Mouse (Mus musculus) kidney, adult 11 months (tissue): ENCODE results near the gene Smim27.

ENCODE experiments used
- DNase-seq: peaks from one replicate; pipeline ENCODE4 v3.0.0; 2022

The Smim27 gene

DNA sequence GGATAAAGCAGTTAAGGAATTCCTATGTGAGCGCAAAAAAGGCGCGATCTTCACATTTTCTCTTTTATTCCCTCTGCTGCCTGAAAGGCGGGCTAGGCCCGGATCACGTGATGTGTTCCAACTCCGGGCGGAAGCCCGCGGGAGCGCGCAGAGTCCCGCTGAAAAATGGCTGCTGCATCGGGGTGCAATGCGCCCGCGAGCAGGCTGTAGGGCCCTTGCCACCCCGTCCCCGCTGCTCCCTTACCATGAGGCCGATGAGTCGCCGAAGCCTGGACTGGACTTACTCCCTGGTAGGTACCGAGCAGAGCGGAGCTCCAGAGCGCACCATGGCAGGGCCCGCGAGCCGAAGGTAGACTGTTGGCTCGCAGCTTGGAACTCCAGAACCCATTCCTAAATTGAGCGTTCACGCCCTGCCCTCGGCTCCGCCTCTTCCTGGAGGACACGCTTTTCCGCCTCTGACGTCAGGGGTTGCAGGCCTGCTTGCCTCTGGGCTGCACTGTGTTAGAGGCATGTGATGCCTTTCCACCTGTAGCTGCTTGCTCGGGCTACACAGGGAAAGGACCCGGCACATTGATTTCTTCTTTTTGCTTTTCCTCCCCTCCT is at the start of gene Smim27, which contains the start of gene Topors:
Smim27 (plus strand) TSS at position 150 of the 603 bp plus-strand sequence.
Topors (minus strand) TSS at position 421 of the 603 bp plus-strand sequence.
- DNase-seq = peak; percentile 97

GRCm38 (mm10) chr4:40220437-40220836 is 48.9 kb upstream of the Smim27 start:
- no peak for DNase-seq

DNA sequence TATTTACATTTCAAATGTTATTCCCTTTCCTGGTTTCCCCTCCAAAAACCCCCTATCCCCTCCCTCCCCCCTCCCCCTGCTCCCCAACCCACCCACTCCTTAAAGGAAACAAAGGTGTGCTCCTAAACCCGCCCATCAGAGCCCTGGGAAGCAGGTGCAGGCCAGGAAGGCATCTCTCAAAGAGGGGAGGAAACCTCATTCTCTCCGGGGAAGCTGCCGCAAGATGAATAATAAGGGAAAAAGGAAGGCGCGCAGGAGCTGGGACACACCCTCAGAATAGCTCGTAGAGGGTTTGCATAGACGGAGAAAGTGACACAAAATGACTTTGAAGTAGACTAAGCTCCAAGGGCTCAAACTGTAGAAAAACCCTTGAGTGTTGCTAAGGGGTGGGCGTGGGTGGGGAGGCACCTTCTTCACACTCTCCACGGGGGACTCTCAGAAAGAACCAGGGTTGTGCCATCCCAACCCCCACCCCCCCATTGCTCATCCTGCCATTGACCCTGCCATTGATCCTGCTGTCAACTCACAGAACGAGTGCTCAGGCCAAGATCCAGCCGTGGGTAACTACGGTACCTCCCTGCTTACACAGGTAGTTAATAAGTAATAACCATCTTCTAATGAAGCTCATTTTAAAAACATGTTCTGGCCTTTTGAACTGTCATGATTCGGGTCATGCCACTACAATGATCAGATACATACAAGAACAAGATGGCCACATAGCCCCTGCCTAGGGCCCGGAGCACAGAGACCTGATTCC is 48.2 kb upstream of the Smim27 start:
- no peak for DNase-seq

DNA sequence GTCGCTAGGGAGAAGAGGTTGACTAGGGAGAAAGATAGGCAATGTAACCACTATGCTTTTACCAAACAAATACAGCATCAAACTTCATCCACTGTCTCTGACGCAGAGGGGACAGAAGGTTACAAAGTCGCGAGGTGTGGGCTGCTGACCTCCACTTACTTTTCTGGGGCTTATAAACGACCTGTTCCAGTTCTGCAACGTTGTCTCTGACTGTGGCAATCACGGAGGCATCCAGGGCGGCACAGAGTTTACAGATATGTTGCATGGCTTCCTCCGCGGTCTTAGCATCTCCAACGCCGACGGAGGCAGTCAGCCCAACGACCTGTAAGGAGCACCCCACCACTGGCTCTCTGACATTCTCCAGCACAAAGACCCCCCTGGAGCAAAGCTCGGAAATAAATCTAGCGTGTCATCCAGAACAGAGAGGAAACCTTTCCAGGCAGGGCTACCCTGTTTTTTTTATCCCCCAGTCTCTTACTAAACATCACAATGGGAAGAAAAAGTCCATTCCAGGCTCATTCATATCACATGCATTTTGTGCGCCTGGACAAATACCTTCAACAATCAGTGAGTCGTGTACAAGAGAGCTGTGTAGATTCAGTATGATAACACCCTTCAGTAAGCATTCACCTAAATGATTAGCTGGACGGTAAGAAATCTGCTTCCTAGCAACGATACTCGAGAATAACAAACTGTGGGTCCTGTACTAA is 47.3 kb upstream of the Smim27 start:
- DNase-seq = no peak

DNA sequence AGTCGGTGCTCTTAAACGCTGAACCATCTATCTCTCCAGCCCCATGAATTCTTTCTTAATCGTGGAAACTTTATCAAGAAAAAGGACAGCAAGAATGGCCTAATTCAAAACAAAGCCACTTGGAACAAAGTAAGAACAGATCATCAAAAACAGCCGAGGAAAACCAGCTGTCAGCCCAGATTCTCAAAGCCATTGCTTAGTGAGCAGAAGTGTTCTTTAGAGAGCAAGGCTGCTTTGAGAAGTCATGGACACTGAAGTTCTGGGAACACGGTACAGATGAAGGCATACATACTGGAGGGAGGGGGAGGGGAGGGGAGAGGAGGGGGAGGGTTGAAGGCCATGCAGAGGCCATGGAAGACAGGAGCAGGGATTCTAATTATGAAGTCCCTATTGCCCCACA is 43.3 kb upstream of the Smim27 start:
- no peak for DNase-seq

GRCm38 (mm10) chr4:40227131-40227530 is 42.2 kb upstream of the Smim27 start:
- no peak for DNase-seq

DNA sequence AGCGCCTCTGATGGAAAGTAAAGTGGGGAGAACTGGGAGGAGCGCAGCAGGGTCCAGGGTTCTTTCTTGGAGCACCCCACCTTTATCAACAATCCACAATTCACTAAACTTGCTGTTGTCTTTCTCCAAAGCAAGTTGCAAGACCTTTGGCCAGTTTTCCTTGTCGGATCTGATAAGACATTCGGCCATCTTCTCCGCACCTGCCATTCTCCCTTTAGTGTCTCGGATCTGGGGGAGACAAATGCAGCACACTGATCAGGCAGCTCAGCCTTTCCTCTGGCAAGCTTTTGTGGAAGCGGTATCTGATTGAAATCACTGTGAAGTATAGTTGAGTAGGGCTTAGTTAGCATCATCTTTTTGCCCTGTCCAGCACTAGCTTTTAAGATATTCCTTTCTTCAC is 41.5 kb upstream of the Smim27 start:
- no peak for DNase-seq

DNA sequence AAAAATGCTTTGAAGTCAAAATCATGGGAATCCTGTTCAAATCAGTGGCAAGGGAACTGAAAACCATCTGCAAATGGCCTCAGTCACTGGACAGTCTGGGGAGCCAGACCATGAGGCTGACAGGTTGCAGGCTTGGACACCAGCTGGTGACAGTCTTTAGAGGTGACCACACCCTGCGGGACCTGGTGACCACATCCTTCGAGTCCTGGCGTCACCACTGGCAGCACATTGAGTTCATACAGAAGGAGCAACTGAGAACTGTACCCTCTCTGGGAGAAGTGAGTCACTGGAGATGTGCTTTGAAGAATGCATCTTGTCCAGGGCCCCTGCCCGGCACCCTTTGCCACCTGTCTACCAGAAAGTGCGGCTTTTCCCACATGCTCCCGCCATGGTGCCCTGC is 39.7 kb upstream of the Smim27 start:
- no peak for DNase-seq

DNA sequence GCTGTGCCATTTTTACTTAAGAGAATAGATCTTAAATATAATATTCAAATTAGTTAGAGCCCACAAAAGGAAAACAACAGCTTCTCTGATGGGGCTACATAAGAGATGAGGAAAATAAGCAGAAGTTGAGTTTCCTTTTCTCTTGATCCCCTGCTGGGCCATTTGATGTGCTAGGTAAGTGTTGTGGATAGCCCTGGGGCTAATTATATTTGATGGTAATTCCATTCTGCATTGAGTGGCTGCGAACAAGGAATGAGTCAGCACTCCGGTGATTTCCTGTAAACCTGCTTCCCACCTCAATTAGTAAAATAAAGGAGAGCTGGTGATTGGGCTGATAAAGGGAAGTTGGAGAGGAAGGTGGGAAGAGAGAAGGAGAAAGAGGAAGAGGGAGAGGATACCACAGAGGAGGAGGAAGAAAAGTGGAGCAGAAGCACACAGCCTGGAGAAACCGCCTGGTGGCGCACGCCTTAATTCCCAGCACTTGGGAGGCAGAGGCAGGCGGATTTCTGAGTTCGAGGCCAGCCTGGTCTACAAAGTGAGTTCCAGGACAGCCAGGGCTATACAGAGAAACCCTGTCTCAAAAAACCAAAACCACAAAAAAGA is 36.2 kb upstream of the Smim27 start:
- DNase-seq = no peak

- DNase-seq = no peak
Observed at GRCm38 (mm10) chr4:40234256-40234655, 35.1 kb upstream of the Smim27 start.

GRCm38 (mm10) chr4:40236829-40237228 is 32.5 kb upstream of the Smim27 start:
- no peak for DNase-seq

DNA sequence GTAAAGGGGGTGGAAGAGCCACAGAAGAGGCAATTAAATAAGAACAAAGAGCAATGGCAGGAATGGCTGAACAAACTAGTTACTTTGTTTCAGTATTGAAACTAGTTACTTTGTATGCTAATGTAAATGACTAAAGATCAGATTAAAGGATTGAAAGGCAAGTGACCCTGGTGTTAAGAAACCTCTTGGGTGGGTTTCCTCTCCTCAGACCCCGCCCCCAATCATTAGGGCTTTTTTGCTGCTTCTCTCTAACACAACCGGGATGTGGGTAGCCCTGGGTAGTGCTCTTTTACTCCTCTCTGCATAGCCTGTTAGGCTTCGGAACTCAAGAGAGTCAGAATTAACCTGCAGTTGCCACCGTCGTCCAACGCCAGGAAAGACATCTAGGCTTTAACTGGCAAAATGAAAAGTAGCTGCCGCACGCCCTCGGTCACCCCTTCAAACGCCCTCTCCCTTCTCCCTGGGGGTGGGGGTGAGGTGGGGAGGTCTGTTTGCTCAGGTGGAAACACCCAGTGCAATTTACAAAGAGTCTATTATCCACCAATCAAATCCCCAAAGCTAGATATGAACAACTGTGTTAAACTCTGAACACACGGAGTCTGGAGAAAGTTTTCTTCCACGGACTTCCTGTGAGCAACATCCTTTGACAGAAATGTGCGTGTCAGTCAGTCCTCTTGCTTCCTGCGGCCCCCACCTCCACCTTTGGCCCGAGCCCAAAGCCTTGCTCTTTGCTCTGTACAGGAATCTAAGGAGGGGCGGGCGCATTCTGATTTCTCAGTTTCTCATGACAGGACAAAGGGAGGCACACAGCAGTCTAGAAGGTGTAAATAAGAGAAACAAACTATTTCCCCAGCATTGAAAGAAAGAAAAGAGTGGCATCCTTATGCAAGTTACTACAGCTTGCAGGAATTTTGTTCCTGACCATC is 30.6 kb upstream of the Smim27 start:
- peak; percentile 85 for DNase-seq

GRCm38 (mm10) chr4:40239409-40240271 is 29.7 kb upstream of the Smim27 start, which contains the start of gene Ddx58:
Gene Ddx58, minus strand, starts transcription at chr4:40239828.
- peak; percentile 20 for DNase-seq

GRCm38 (mm10) chr4:40240272-40240744 is 29.1 kb upstream of the Smim27 start:
- DNase-seq = no peak

GRCm38 (mm10) chr4:40241928-40242327 is 27.5 kb upstream of the Smim27 start:
- DNase-seq = no peak

DNA sequence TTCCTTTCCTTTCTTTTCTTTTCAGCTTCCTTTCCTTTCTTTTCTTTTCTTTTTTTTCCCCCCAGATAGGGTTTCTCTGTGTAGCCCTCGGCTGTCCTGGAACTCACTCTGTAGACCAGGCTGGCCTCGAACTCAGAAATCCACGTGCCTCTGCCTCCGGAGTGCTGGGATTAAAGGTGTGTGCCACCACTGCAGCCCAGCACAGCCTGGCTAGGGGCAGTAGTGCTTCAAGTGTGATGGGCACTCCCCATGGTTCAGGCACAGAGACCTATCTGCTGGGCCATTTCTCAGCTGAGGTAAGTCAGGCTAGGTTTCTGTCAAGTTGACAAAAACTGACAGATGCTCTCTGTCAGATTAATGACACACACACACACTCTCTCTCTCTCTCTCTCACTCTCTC is 26.4 kb upstream of the Smim27 start:
- DNase-seq = no peak

GRCm38 (mm10) chr4:40244035-40244434 is 25.3 kb upstream of the Smim27 start:
- no peak for DNase-seq

GRCm38 (mm10) chr4:40250984-40251383 is 18.4 kb upstream of the Smim27 start:
- no peak for DNase-seq

GRCm38 (mm10) chr4:40253766-40254165 is 15.6 kb upstream of the Smim27 start:
- no peak for DNase-seq

GRCm38 (mm10) chr4:40254385-40255103 is 14.8 kb upstream of the Smim27 start:
- DNase-seq = no peak
